8 mouse cellular contexts compared by ENCODE assay signal in the genomic region with DNA sequence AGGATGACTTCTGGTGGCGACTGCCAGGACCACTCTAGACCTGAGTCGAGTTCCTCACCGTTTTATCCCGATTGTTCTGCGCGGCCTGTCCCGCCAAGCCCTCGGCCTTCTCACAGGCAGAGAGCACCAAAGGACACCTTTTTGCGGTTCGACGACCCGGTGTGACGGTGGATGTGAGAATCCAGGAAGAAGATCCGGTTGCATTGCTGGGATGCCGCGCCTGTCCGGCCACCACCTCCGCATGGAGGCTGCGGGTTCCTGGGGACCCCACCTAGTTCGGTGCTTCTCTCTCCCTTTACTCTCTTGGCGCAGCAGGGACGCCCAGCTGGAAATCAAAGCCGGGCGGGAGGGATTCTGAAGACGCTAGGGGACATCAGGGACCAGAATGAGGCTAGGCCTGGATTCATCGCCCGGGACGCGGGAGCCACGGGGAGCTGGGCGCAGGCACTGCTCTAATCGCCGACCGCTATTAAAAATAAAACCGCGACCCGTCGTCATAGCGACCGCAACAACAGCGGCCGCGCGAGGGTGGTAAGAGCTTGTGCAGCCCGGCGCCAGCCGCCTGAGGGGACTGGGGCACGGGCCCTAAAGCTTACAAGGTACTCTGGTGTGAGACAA. TPM values are rescaled to one million over a fixed set of nuclear protein-coding genes. Genes with fewer than 3 reads are reported as not detected.
DNase-seq lines count a peak whose midpoint lies in the region; ATAC-seq and TF ChIP-seq lines count a peak whose summit lies in the region.

A gene (minus strand): TSS at position 200 of the 618 bp plus-strand sequence.

- H3K27me3 ChIP-seq in heart, adult 2 months (ENCODE audit: control insufficient read depth, insufficient read depth, low read length), result no peaks in the 10 kb centered on the region
- H3K27me3 ChIP-seq in limb, embryonic 12.5 days, result peaks cover 84% of the 10 kb centered on the region
- H3K27me3 ChIP-seq in midbrain, embryonic 10.5 days (ENCODE audit: low read depth, poor library complexity, severe bottlenecking), result peaks cover 85% of the 10 kb centered on the region
- peaks cover 6% of the 10 kb centered on the region for H3K27me3 ChIP-seq in splenic B cell, adult 2 months (ENCODE audit: control insufficient read depth, insufficient read depth, low read length, poor library complexity, severe bottlenecking)

- H3K4me1 ChIP-seq in heart, adult 2 months (ENCODE audit: control insufficient read depth, insufficient read depth, low read length), result peaks cover 9% of the 10 kb centered on the region
- peaks cover 63% of the 10 kb centered on the region for H3K4me1 ChIP-seq in limb, embryonic 12.5 days (replicated peaks)
- peaks cover 62% of the 10 kb centered on the region for H3K4me1 ChIP-seq in midbrain, embryonic 10.5 days

- peak within 1 kb of the TSS; percentile 95 for H3K4me2 ChIP-seq in limb, embryonic 12.5 days

- peak within 1 kb of the TSS; percentile 91 for H3K27ac ChIP-seq in heart, adult 2 months
- H3K27ac ChIP-seq in limb, embryonic 12.5 days, result 0 out of 2 replicates have a peak within 1 kb of the TSS, but pooled peaks have one; percentile 2
- peak within 1 kb of the TSS; percentile 82; the same call in 1 of the 2 replicates for H3K27ac ChIP-seq in midbrain, embryonic 10.5 days (replicated peaks)

- H3K9ac ChIP-seq in heart, adult 2 months (ENCODE audit: low read depth, low read length), result peak within 1 kb of the TSS; percentile 89
- peak within 1 kb of the TSS; percentile 31; the same call in 1 of the 2 replicates for H3K9ac ChIP-seq in limb, embryonic 12.5 days (replicated peaks)

- ATAC-seq in CD4-positive, CD25-positive, alpha-beta regulatory T cell, adult 4 months, result no peak
- peak; percentile 34; the same call in 1 of the 2 replicates for ATAC-seq in limb, embryonic 12.5 days (ENCODE audit: insufficient number of reproducible peaks, insufficient read depth, low FRiP score, low TSS enrichment, low read depth)

- TF ChIP-seq POLR2A in heart, adult 2 months (IDR thresholded peaks at IDR 0.05; ENCODE audit: insufficient read depth, low read depth, low read length), result no peak

- no peaks in the 10 kb centered on the region for H3K79me2 ChIP-seq in heart, adult 2 months (replicated peaks; ENCODE audit: control insufficient read depth, insufficient read depth, low read length)

- no peak for TF ChIP-seq CTCF in heart, adult 2 months (IDR thresholded peaks at IDR 0.05)

- peak within 1 kb of the TSS; percentile 71 for H3K4me3 ChIP-seq in heart, adult 2 months
- peak within 1 kb of the TSS; percentile 71 for H3K4me3 ChIP-seq in limb, embryonic 12.5 days (replicated peaks)
- H3K4me3 ChIP-seq in midbrain, embryonic 10.5 days, result peak within 1 kb of the TSS; percentile 77

- intact Hi-C loops in heart, adult 2 months (cut with DNase I), result loop anchor here (2.0 to 5.0 kb wide), 2 partner anchors 18 to 85 kb away; no protein-coding TSS in a partner anchor

- peaks cover 7% of the 10 kb centered on the region; the same call in 1 of the 2 replicates for H3K9me3 ChIP-seq in limb, embryonic 12.5 days
- H3K9me3 ChIP-seq in midbrain, embryonic 10.5 days (replicated peaks), result peaks cover 7% of the 10 kb centered on the region

- no peak for TF ChIP-seq EP300 in heart, adult 2 months (IDR thresholded peaks at IDR 0.05; ENCODE audit: insufficient read depth, low read depth, low read length)

- no peaks in the 10 kb centered on the region for H3K36me3 ChIP-seq in heart, adult 2 months (ENCODE audit: control insufficient read depth, insufficient read depth, low read length)
- H3K36me3 ChIP-seq in limb, embryonic 12.5 days, result no peaks in the 10 kb centered on the region
- H3K36me3 ChIP-seq in midbrain, embryonic 10.5 days, result no peaks in the 10 kb centered on the region
- no peaks in the 10 kb centered on the region for H3K36me3 ChIP-seq in splenic B cell, adult 2 months (ENCODE audit: control insufficient read depth, insufficient read depth, low read length, poor library complexity, severe bottlenecking)

- WGBS in heart, adult 2 months, result 8% methylated on average over 48 of the region's 48 CpGs
- under 1% methylated on average over 48 of the region's 48 CpGs for WGBS in limb, embryonic 12.5 days
- under 1% methylated on average over 48 of the region's 48 CpGs for WGBS in midbrain, embryonic 10.5 days

- peak; percentile 22 for DNase-seq in CD4-positive, CD25-positive, alpha-beta regulatory T cell, adult 2 months (ENCODE audit: low read depth, low spot score)
- DNase-seq in embryo, embryonic 9.5 days (ENCODE audit: extremely low spot score), result peak; percentile 62
- peak; percentile 76 to 86 for DNase-seq in heart, adult 2 months
- peak; percentile 60 for DNase-seq in kidney, adult 11 months
- DNase-seq in midbrain, embryonic 10.5 days (ENCODE audit: low spot score), result peak; percentile 82
- peak; percentile 11 for DNase-seq in splenic B cell, adult 2 months (ENCODE audit: low read depth, low spot score)

RNA-seq across cellular contexts. Expression of the gene that starts here (rescaled TPM):
- polyA plus RNA-seq in CD4-positive, CD25-positive, alpha-beta regulatory T cell, adult 4 months (2017; shearing (Covaris generic)), result not detected
- total RNA-seq in heart, adult 2 months (2021), result 10 to 100 TPM; 19.6 to 20.7 TPM
- polyA plus RNA-seq in heart, adult 2 months (2012; rRNA removed), result 13.2 and 14.2 TPM in 2 replicates
- 36.1 and 39.7 TPM in 2 replicates for polyA plus RNA-seq in limb, embryonic 12.5 days (2016; fragmentation: Nextera tagmentation; extraction: Ambion mirVana)
- 4.8 and 6.8 TPM in 2 replicates for polyA plus RNA-seq in midbrain, embryonic 10.5 days (2016; fragmentation: Nextera tagmentation; extraction: Ambion mirVana)

Comparison
In these comparisons a context has a peak if more than half of its experiments do, and no peak if none do; other contexts are left out.
1. DNase-seq: peak in every context shown above with its lines; median percentile 82 in midbrain, embryonic 10.5 days; 81 in heart, adult 2 months; 62 in embryo, embryonic 9.5 days; 60 in kidney, adult 11 months; 22 in CD4-positive, CD25-positive, alpha-beta regulatory T cell, adult 2 months; 11 in splenic B cell, adult 2 months.
2. H3K27ac ChIP-seq: peak in every context shown above with its lines; median percentile 91 in heart, adult 2 months; 82 in midbrain, embryonic 10.5 days; 2 in limb, embryonic 12.5 days.